Mouse (Mus musculus) midbrain, postnatal 0 days (tissue): ENCODE results near the gene Dlg1. TPM values are rescaled to one million over a fixed set of nuclear protein-coding genes. Genes with fewer than 3 reads are reported as not detected.

Experiments
- ATAC-seq: fragments of 200-750 bp; cut with Nextera tagmentation; 2 replicates; pipeline ENCODE4 v1.8.0; 2017; ENCODE audit warnings: moderate number of reproducible peaks, mild to moderate bottlenecking, moderate TSS enrichment, moderate library complexity; ENCODE audit not compliant: low FRiP score
- DNase-seq: peaks from one replicate; pipeline ENCODE4 v3.0.0-alpha.2; 2015; ENCODE audit warnings: low spot score
- H3K27ac ChIP-seq: fragments of 300-500 bp; sonication (generic); 2 replicates; pipeline ENCODE4 v1.5.1; 2014; ENCODE audit warnings: low read depth, mild to moderate bottlenecking, low read length, mixed read lengths
- H3K27me3 ChIP-seq: fragments of 300-500 bp; sonication (generic); 2 replicates; pipeline ENCODE4 v1.6.1; 2014; ENCODE audit warnings: low read length, control low read depth, mixed read lengths; ENCODE audit not compliant: insufficient read depth
- H3K36me3 ChIP-seq: fragments of 300-500 bp; sonication (generic); 2 replicates; pipeline ENCODE4 v1.6.1; 2014; ENCODE audit warnings: low read length, control low read depth, mixed read lengths; ENCODE audit not compliant: insufficient read depth
- H3K4me1 ChIP-seq: fragments of 300-500 bp; sonication (generic); 2 replicates; pipeline ENCODE4 v1.6.1; 2014; ENCODE audit warnings: mild to moderate bottlenecking, control low read depth, antibody characterized with exemption, low read length, mixed read lengths; ENCODE audit not compliant: insufficient read depth
- H3K4me2 ChIP-seq: fragments of 300-500 bp; sonication (generic); 2 replicates; pipeline ENCODE4 v1.6.1; 2014; ENCODE audit warnings: low read depth, mild to moderate bottlenecking, low read length, mixed read lengths; ENCODE audit not compliant: poor library complexity, severe bottlenecking
- H3K4me3 ChIP-seq: fragments of 300-500 bp; sonication (generic); 2 replicates; pipeline ENCODE4 v1.5.1; 2014; ENCODE audit warnings: low read depth, mild to moderate bottlenecking, low read length, moderate library complexity
- H3K9ac ChIP-seq: fragments of 300-500 bp; sonication (generic); replicated peaks from 2 replicates; pipeline ENCODE4 v1.6.1; 2014; ENCODE audit warnings: mild to moderate bottlenecking, low read length, moderate library complexity, mixed read lengths; ENCODE audit not compliant: poor library complexity, severe bottlenecking
- H3K9me3 ChIP-seq: fragments of 300-500 bp; sonication (generic); 2 replicates; pipeline ENCODE4 v1.6.1; 2016; ENCODE audit warnings: low read length, control low read depth
- CTCF ChIP-seq: IDR thresholded peaks from 2 replicates; pipeline ENCODE4 v1.5.1; 2016; ENCODE audit warnings: antibody characterized with exemption, mild to moderate bottlenecking
- WGBS: fragments of 180-500 bp; shearing (Covaris S2); extraction: QIAGEN DNeasy Blood & Tissue Kit; methylation state at CpG from one replicate; pipeline ENCODE4 v1.1.7; 2014; 5-methylcytosine and 5-hydroxymethylcytosine counted together
- polyA plus RNA-seq: library from polyadenylated mRNA; unstranded; fragments of >200 nt; fragmentation: Nextera tagmentation; extraction: Ambion mirVana; gene quantifications from 2 replicates; pipeline ENCODE4 v1.2.1, GENCODE M21; 2015
- total RNA-seq: library from RNA; depleted of rRNA; stranded (reverse); fragments of >200 nt; gene quantifications from 2 replicates; pipeline ENCODE4 v1.2.3, GENCODE M21; 2014

Dlg1 gene
- total and polyA plus RNA-seq, 2 experiments from 2014 or later: 10.9 to 24.8 TPM

DNA sequence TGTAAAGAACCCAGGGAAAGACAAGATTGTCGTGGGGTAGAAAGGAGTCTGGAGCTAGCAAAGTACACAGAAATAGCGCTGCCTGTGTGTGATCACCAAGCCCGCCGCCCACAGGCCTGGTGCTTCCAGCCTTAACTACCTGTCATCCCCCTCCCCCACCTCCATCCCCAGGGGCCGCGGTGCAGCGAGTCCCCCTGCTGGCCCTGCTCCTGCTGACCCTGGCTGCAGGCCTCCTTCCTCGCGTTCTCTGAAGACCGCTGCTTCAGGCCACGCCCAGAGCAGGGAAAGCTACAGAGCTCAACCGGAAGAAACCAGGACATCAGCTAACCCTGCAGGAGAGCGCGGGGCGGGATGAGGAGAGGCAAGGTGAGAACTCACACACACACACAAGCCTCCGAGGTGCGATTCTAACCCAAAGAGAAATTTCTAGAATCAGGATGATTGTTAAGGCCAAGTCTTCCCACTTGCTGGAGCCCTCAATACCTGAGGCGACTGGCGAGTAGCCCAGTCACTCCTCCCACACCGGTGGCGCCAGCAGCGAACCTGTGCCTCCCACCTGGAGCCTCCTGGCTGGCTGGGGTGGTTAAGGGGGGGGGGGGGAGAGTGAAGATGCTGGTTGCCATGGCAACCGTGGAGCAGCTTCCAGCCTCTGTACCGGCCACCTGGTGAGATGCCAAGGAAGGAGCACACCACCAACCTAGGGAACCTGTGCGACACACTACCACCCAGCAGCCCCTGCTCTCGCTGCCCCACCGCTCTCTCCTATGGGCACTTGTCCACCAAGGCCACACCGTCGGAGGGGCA lies 233.9 kb downstream of the Dlg1 start:
- no peaks in the 10 kb centered on the region for H3K9me3 ChIP-seq
- no peaks in the 10 kb centered on the region for H3K36me3 ChIP-seq
- peaks cover 17% of the 10 kb centered on the region for H3K4me1 ChIP-seq
- DNase-seq (peak; percentile 76), ATAC-seq (peak; percentile 60)
- peak overlapping the region; percentile 54 for H3K9ac ChIP-seq
- peak overlapping the region; percentile 78 for H3K27ac ChIP-seq
- peak overlapping the region; percentile 46 for H3K4me2 ChIP-seq
- peak overlapping the region; percentile 24 for H3K4me3 ChIP-seq
- H3K27me3 ChIP-seq: no peaks in the 10 kb centered on the region
- 11% methylated on average over 29 of the region's 29 CpGs for WGBS
- peak; percentile 61 for TF ChIP-seq CTCF

GRCm38 (mm10) chr16:31898546-31899326 lies 235.5 kb downstream of the Dlg1 start:
- Histone ChIP-seq H3K27me3 (no peaks in the 10 kb centered on the region), H3K4me1 (peaks cover 17% of the 10 kb centered on the region), H3K4me2 (no peak overlapping the region; the same call in 1 of the 2 replicates), H3K36me3 (no peaks in the 10 kb centered on the region), H3K9me3 (no peaks in the 10 kb centered on the region), H3K27ac (peak overlapping the region; percentile 78), H3K4me3 (no peak overlapping the region), H3K9ac (no peak overlapping the region)
- DNase-seq (peak; percentile 87), ATAC-seq (peak; percentile 68)
- TF ChIP-seq CTCF: no peak
- WGBS: 66% methylated on average over 18 of the region's 18 CpGs

DNA sequence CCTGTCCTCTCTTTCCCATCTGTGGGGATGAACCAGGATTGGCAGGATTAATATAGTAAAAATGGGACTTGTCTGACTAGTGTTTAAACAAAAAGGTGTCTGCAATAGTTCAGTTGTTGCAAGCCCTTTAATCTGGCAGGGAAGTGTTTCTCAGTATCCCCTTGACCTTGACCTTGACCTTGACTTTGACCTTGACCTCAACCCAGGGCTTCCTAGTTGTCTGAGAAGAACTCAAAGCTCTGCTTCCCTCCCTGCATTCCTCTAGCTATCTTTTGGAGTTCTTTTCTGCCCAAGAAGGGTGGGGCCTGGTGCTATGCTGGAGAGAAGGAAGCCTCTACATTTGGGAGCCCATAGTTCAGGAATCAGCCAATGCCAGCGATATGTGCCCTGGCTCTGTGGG lies 238.6 kb downstream of the Dlg1 start:
- Histone ChIP-seq H3K36me3 (no peaks in the 10 kb centered on the region), H3K4me2 (no peak overlapping the region), H3K9me3 (no peaks in the 10 kb centered on the region), H3K9ac (no peak overlapping the region), H3K27ac (no peak overlapping the region), H3K27me3 (no peaks in the 10 kb centered on the region), H3K4me1 (peaks cover 13% of the 10 kb centered on the region), H3K4me3 (no peak overlapping the region)
- no peak for ATAC-seq
- TF ChIP-seq CTCF: no peak
- no peak for DNase-seq
- 92% methylated on average over 1 of the region's 1 CpGs for WGBS

DNA sequence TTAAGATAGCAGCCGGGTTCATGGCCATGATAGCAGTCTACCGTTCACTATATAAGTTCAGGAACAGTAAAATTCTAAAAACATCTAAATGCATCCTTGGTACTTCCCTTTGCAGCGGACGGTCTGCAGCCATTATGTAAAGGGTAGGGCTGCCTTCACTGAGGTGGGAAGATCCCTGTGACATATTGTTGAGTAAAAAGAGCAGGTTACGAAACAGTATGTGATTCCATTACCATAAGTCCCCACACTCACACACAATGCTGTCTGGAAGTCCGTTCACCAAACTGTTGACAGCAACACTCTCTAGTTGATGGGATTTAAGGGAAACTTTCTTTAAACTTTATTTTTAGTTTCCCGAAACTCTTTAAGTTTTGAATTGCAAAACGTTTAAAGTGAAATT lies 240.0 kb downstream of the Dlg1 start:
- WGBS: 87% methylated on average over 8 of the region's 8 CpGs
- Histone ChIP-seq H3K36me3 (no peaks in the 10 kb centered on the region), H3K4me1 (peaks cover 6% of the 10 kb centered on the region; the same call in 1 of the 2 replicates), H3K27ac (no peak overlapping the region), H3K9me3 (no peaks in the 10 kb centered on the region), H3K4me2 (no peak overlapping the region), H3K4me3 (no peak overlapping the region), H3K27me3 (no peaks in the 10 kb centered on the region), H3K9ac (no peak overlapping the region)
- DNase-seq (no peak), ATAC-seq (no peak)
- TF ChIP-seq CTCF: no peak

DNA sequence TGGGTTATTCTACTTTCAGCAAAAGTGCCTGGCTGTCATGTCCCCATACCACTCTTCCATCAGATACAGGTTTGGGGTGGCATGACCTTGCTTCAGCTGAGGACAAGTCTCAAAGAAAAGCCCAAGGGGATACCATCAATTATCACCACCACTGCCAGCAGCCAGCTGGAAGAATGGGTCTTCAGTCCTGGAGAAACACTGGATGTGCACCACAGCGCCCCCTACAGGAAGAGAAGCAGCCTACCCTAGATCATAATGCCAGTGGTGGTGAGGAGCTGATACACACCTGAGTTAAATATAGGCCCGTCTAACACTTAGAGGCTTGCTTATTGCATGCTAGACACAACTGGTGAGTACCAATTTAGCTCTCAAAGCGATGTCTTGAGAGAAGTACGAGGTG lies 242.1 kb downstream of the Dlg1 start:
- 75% methylated on average over 4 of the region's 4 CpGs for whole genome bisulfite sequencing
- H3K4me3 ChIP-seq: no peak overlapping the region
- TF ChIP-seq CTCF: peak; percentile 50

More for the DNA sequence above, 242.1 kb downstream of the Dlg1 start:
- Histone ChIP-seq H3K9me3 (no peaks in the 10 kb centered on the region), H3K4me2 (no peak overlapping the region), H3K9ac (no peak overlapping the region), H3K36me3 (no peaks in the 10 kb centered on the region), H3K27ac (no peak overlapping the region), H3K27me3 (no peaks in the 10 kb centered on the region), H3K4me1 (no peaks in the 10 kb centered on the region)
- no peak for DNase-seq
- ATAC-seq: no peak
